Mouse (Mus musculus): ENCODE measurements around the gene 1700025G04Rik. TPM values are rescaled to one million over a fixed set of nuclear protein-coding genes. Genes with fewer than 3 reads are reported as not detected.
"Not testable (repeated sequence)": the region's sequence is repeated elsewhere in the genome, so short reads cannot be mapped to it uniquely, and the experiment has no call there.

The 1700025G04Rik gene
- polyA plus RNA-seq, 1 experiment from 2014 or later, result 28.0 TPM

- no peaks in the 10 kb centered on the region for H3K27me3 ChIP-seq (ENCODE audit: control insufficient read depth, insufficient read depth, low read length)
- ATAC-seq (replicated peaks; ENCODE audit: extremely low read depth, insufficient read depth, low FRiP score), result no peak
- no peaks in the 10 kb centered on the region for H3K4me1 ChIP-seq (ENCODE audit: control insufficient read depth, insufficient read depth, low read length)
- H3K9ac ChIP-seq (ENCODE audit: low read length), result no peak overlapping the region
- no peak overlapping the region for H3K4me2 ChIP-seq (ENCODE audit: low read depth, low read length)
- H3K9me3 ChIP-seq (replicated peaks; ENCODE audit: control insufficient read depth, low read length), result no peaks in the 10 kb centered on the region
- WGBS, result 87% methylated on average over 20 of the region's 20 CpGs
- no peak overlapping the region for H3K27ac ChIP-seq (ENCODE audit: low read length)
- no peaks in the 10 kb centered on the region for H3K36me3 ChIP-seq (ENCODE audit: control insufficient read depth, insufficient read depth)
- no peak overlapping the region for H3K4me3 ChIP-seq (ENCODE audit: low read length)
These were observed 238.7 kb downstream of the 1700025G04Rik start for GRCm38 (mm10) chr1:151851051-151851848.

DNA sequence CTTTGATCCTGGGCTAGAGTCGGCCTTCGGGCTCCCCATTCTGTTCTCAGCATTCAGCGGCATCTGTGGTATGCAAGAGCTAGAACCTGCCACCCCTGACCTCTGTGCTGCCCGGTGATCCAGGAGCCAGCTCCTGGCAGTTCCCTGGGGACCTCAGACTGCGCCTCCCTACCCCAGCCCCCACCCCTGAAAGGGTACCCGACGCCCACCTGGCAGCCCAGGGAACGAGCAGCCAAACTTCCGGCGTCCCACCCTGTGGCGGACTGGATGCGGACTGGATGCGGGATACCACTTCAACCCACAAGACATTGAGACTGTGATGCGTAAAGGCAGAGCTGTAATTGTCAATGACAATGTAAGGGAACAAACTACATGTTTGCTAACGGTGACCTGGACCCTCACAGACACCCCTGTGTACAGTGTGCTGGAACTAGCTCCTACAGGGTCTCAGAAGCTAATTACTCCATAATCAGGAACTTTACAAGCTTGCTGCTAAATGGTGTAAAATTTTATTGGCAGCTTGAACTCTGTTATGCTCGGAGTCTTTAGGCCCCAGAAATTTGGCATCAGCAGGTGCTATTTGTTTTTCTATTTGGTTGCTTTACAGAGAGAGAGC, 239.8 kb downstream of the 1700025G04Rik start:
- Histone ChIP-seq H3K9me3 (replicated peaks; ENCODE audit: control insufficient read depth, low read length) (no peaks in the 10 kb centered on the region), H3K36me3 (ENCODE audit: control insufficient read depth, insufficient read depth) (no peaks in the 10 kb centered on the region), H3K4me3 (ENCODE audit: low read length) (no peak overlapping the region), H3K4me2 (ENCODE audit: low read depth, low read length) (no peak overlapping the region), H3K4me1 (ENCODE audit: control insufficient read depth, insufficient read depth, low read length) (no peaks in the 10 kb centered on the region), H3K27me3 (ENCODE audit: control insufficient read depth, insufficient read depth, low read length) (no peaks in the 10 kb centered on the region), H3K9ac (ENCODE audit: low read length) (no peak overlapping the region), H3K27ac (ENCODE audit: low read length) (no peak overlapping the region)
- no peak for ATAC-seq (replicated peaks; ENCODE audit: extremely low read depth, insufficient read depth, low FRiP score)
- 78% methylated on average over 16 of the region's 16 CpGs for WGBS

DNA sequence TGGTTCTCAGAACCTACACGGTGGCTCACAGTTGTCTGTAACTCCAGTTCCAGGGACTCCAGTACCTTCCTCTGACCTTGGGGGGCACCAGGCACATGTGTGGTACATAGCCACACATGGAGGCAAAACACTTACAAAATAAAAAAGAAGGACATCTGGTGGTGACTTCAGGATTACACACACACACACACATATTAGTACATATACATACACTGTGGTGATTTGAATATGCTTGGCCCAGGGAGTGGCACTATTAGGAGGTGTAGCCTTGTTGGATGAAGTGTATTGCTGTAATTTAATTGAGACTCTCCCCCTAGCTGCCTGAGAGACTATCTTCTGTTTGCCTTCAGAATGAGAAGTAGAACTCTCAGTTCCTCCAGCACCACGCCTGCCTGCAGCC, 241.6 kb downstream of the 1700025G04Rik start:
- Histone ChIP-seq H3K4me3 (ENCODE audit: low read length) (no peak overlapping the region), H3K36me3 (ENCODE audit: control insufficient read depth, insufficient read depth) (no peaks in the 10 kb centered on the region), H3K27me3 (ENCODE audit: control insufficient read depth, insufficient read depth, low read length) (no peaks in the 10 kb centered on the region), H3K9ac (ENCODE audit: low read length) (no peak overlapping the region), H3K9me3 (replicated peaks; ENCODE audit: control insufficient read depth, low read length) (no peaks in the 10 kb centered on the region), H3K4me2 (ENCODE audit: low read depth, low read length) (no peak overlapping the region), H3K4me1 (ENCODE audit: control insufficient read depth, insufficient read depth, low read length) (no peaks in the 10 kb centered on the region), H3K27ac (ENCODE audit: low read length) (no peak overlapping the region)
- WGBS, result 94% methylated on average over 2 of the region's 2 CpGs
- no peak for ATAC-seq (replicated peaks; ENCODE audit: extremely low read depth, insufficient read depth, low FRiP score)

- no peaks in the 10 kb centered on the region for H3K9me3 ChIP-seq (replicated peaks; ENCODE audit: control insufficient read depth, low read length)
- H3K9ac ChIP-seq (ENCODE audit: low read length), result no peak overlapping the region
- no peaks in the 10 kb centered on the region for H3K27me3 ChIP-seq (ENCODE audit: control insufficient read depth, insufficient read depth, low read length)
- H3K4me3 ChIP-seq (ENCODE audit: low read length), result no peak overlapping the region
- H3K27ac ChIP-seq (ENCODE audit: low read length), result no peak overlapping the region
- H3K4me1 ChIP-seq (ENCODE audit: control insufficient read depth, insufficient read depth, low read length), result no peaks in the 10 kb centered on the region
- H3K4me2 ChIP-seq (ENCODE audit: low read depth, low read length), result no peak overlapping the region
- ATAC-seq (replicated peaks; ENCODE audit: extremely low read depth, insufficient read depth, low FRiP score), result no peak
- H3K36me3 ChIP-seq (ENCODE audit: control insufficient read depth, insufficient read depth), result no peaks in the 10 kb centered on the region
- WGBS, result 60% methylated on average over 19 of the region's 19 CpGs
These were observed 243.8 kb downstream of the 1700025G04Rik start for GRCm38 (mm10) chr1:151845926-151846782.

DNA sequence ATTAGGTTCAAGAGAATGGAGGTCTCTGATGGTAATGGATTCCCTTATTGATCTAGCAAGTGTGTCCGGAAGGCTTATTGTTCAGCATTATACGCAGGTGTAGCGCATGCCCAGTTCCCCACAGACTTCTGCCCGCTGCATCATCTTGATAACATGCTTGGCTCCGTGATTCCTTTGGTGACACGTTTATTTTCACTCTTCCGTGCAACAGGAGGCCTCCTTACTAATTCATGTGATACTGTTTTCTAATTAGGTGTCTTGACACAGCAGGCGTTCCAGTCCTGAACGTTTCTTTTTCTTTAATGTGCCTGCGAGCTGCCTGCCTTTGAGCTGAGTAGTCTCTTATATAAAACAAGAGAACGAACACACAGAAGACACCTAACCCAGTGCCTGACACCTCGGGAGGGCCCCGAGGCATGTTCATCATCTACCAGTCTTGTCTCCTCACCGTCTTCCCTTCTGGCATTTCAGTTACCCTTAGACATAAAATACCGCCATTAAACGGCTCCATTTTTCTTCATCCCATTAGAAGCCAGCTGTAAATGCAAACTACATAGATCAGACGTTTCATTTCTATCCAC, 244.6 kb downstream of the 1700025G04Rik start:
- no peaks in the 10 kb centered on the region for H3K4me1 ChIP-seq (ENCODE audit: control insufficient read depth, insufficient read depth, low read length)
- no peaks in the 10 kb centered on the region for H3K36me3 ChIP-seq (ENCODE audit: control insufficient read depth, insufficient read depth)
- H3K4me3 ChIP-seq (ENCODE audit: low read length), result no peak overlapping the region
- H3K27me3 ChIP-seq (ENCODE audit: control insufficient read depth, insufficient read depth, low read length), result no peaks in the 10 kb centered on the region
- ATAC-seq (replicated peaks; ENCODE audit: extremely low read depth, insufficient read depth, low FRiP score), result no peak
- no peaks in the 10 kb centered on the region for H3K9me3 ChIP-seq (replicated peaks; ENCODE audit: control insufficient read depth, low read length)
- H3K9ac ChIP-seq (ENCODE audit: low read length), result no peak overlapping the region
- no peak overlapping the region for H3K27ac ChIP-seq (ENCODE audit: low read length)
- H3K4me2 ChIP-seq (ENCODE audit: low read depth, low read length), result no peak overlapping the region
- WGBS, result 82% methylated on average over 17 of the region's 17 CpGs

DNA sequence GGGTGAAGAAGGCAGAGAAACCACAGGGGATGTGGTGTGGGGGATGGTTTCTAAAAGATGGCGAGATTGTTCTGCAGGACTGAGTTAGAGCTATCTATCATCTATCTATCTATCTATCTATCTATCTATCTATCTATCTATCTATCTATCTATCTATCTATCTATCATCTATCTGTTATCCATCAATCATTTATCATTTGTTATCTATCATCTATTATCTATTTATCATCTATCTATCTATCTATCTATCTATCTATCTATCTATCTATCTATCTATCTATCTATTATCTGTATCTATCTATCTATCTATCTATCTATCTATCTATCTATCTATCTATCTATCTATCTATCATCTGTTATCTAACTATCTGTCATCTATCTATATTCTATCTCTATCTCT, 249.6 kb downstream of the 1700025G04Rik start:
- H3K27ac ChIP-seq (ENCODE audit: low read length); H3K9ac ChIP-seq (ENCODE audit: low read length); H3K9me3 ChIP-seq (replicated peaks; ENCODE audit: control insufficient read depth, low read length); H3K27me3 ChIP-seq (ENCODE audit: control insufficient read depth, insufficient read depth, low read length); ATAC-seq (replicated peaks; ENCODE audit: extremely low read depth, insufficient read depth, low FRiP score); H3K36me3 ChIP-seq (ENCODE audit: control insufficient read depth, insufficient read depth); H3K4me2 ChIP-seq (ENCODE audit: low read depth, low read length); H3K4me1 ChIP-seq (ENCODE audit: control insufficient read depth, insufficient read depth, low read length); H3K4me3 ChIP-seq (ENCODE audit: low read length): not testable (repeated sequence)
- WGBS, result 95% methylated on average over 1 of the region's 1 CpGs

- H3K27me3 ChIP-seq (ENCODE audit: control insufficient read depth, insufficient read depth, low read length), result no peaks in the 10 kb centered on the region
- H3K9me3 ChIP-seq (replicated peaks; ENCODE audit: control insufficient read depth, low read length), result peaks cover 9% of the 10 kb centered on the region
- H3K27ac ChIP-seq (ENCODE audit: low read length), result no peak overlapping the region
- WGBS, result 90% methylated on average over 4 of the region's 4 CpGs
- H3K36me3 ChIP-seq (ENCODE audit: control insufficient read depth, insufficient read depth), result no peaks in the 10 kb centered on the region
- no peaks in the 10 kb centered on the region for H3K4me1 ChIP-seq (ENCODE audit: control insufficient read depth, insufficient read depth, low read length)
- H3K9ac ChIP-seq (ENCODE audit: low read length), result no peak overlapping the region
- H3K4me2 ChIP-seq (ENCODE audit: low read depth, low read length), result no peak overlapping the region
- ATAC-seq (replicated peaks; ENCODE audit: extremely low read depth, insufficient read depth, low FRiP score), result no peak
- no peak overlapping the region for H3K4me3 ChIP-seq (ENCODE audit: low read length)
These were observed 254.7 kb downstream of the 1700025G04Rik start for GRCm38 (mm10) chr1:151835261-151835660.

- Histone ChIP-seq H3K9ac (ENCODE audit: low read length) (no peak overlapping the region), H3K4me2 (ENCODE audit: low read depth, low read length) (no peak overlapping the region), H3K27me3 (ENCODE audit: control insufficient read depth, insufficient read depth, low read length) (no peaks in the 10 kb centered on the region), H3K27ac (ENCODE audit: low read length) (no peak overlapping the region), H3K36me3 (ENCODE audit: control insufficient read depth, insufficient read depth) (no peaks in the 10 kb centered on the region), H3K9me3 (replicated peaks; ENCODE audit: control insufficient read depth, low read length) (peaks cover 5% of the 10 kb centered on the region; the same call in 1 of the 2 replicates), H3K4me3 (ENCODE audit: low read length) (no peak overlapping the region), H3K4me1 (ENCODE audit: control insufficient read depth, insufficient read depth, low read length) (no peaks in the 10 kb centered on the region)
- 82% methylated on average over 3 of the region's 3 CpGs for WGBS
- ATAC-seq (replicated peaks; ENCODE audit: extremely low read depth, insufficient read depth, low FRiP score), result no peak
These were observed 258.1 kb downstream of the 1700025G04Rik start for GRCm38 (mm10) chr1:151831791-151832190.
